In genomic region chr7:4646806-4647205, GRCm38 (mm10) we compare ENCODE assay signal across 21 mouse cellular contexts. TPM values are rescaled to one million over a fixed set of nuclear protein-coding genes. Genes with fewer than 3 reads are reported as not detected.
A peak's percentile ranks its signal among the peaks of the same experiment; 100 is the strongest.
DNase-seq lines count a peak whose midpoint lies in the region; ATAC-seq and TF ChIP-seq lines count a peak whose summit lies in the region.
"Had no signal": no experiment of that assay in that cellular context is flagged by ENCODE, and none has a peak within 500 bp of the region (broad histone marks: within the 10 kb centered on the region; RNA-seq: fewer than 3 reads in every experiment).

No protein-coding gene starts in this region.

- H3K9ac ChIP-seq in heart, postnatal 0 days (replicated peaks; ENCODE audit: low read depth, low read length), result no peak overlapping the region
- H3K9ac ChIP-seq in liver, embryonic 15.5 days, result no peak overlapping the region
- H3K9ac ChIP-seq: forebrain, embryonic 12.5 days; stomach, embryonic 15.5 days had no signal

- H3K27ac ChIP-seq in heart, postnatal 0 days (ENCODE audit: low read depth), result peak overlapping the region; percentile 51
- 0 out of 2 replicates have a peak overlapping the region, but pooled peaks have one; percentile 34 for H3K27ac ChIP-seq in liver, embryonic 15.5 days (replicated peaks)
- H3K27ac ChIP-seq: forebrain, embryonic 12.5 days; hindbrain, postnatal 0 days; midbrain, embryonic 13.5 days; stomach, embryonic 15.5 days had no signal

- no peaks in the 10 kb centered on the region for H3K27me3 ChIP-seq in heart, postnatal 0 days (ENCODE audit: control insufficient read depth, insufficient read depth, low read length)
- H3K27me3 ChIP-seq in liver, embryonic 15.5 days, result no peaks in the 10 kb centered on the region
- H3K27me3 ChIP-seq: forebrain, embryonic 12.5 days; midbrain, embryonic 13.5 days; stomach, embryonic 15.5 days had no signal

- intact Hi-C loops in heart, postnatal 25 days (cut with DNase I), result no loop called here

- 88% methylated on average over 3 of the region's 3 CpGs for WGBS in heart, postnatal 0 days
- 75% methylated on average over 3 of the region's 3 CpGs for WGBS in liver, embryonic 15.5 days (ENCODE audit: insufficient replicate concordance)

- H3K4me1 ChIP-seq in heart, postnatal 0 days (ENCODE audit: control insufficient read depth, insufficient read depth), result peaks cover 9% of the 10 kb centered on the region; the same call in 1 of the 2 replicates
- peaks cover 49% of the 10 kb centered on the region for H3K4me1 ChIP-seq in liver, embryonic 15.5 days (replicated peaks)
- H3K4me1 ChIP-seq: forebrain, embryonic 12.5 days; stomach, embryonic 15.5 days had no signal

- no peak overlapping the region for H3K4me2 ChIP-seq in heart, postnatal 0 days (ENCODE audit: low read depth, low read length)
- no peak overlapping the region for H3K4me2 ChIP-seq in liver, embryonic 15.5 days
- H3K4me2 ChIP-seq: forebrain, embryonic 12.5 days; midbrain, embryonic 13.5 days; stomach, embryonic 15.5 days had no signal

- DNase-seq in heart, postnatal 0 days (ENCODE audit: low spot score), result no peak
- no peak for DNase-seq in heart, postnatal 25 days (ENCODE audit: low spot score)
- DNase-seq in thymus, postnatal 4 days, result peak; percentile 9
- no peak for DNase-seq in thymus, postnatal 14 days
- no peak for DNase-seq in testis, postnatal 14 days (ENCODE audit: low spot score)
- DNase-seq in spleen, postnatal 4 days (ENCODE audit: low spot score in 2 of 2), result no peak
- DNase-seq: cerebellum, adult 9-11 months; gastrocnemius, postnatal 25 days; kidney, adult 8-10 months; kidney, postnatal 36 days; layer of hippocampus, adult 9-11 months had no signal

- no peak for ATAC-seq in heart, postnatal 0 days (ENCODE audit: insufficient read depth, low read depth)
- ATAC-seq in liver, embryonic 15.5 days (ENCODE audit: insufficient read depth), result peak; percentile 35
- ATAC-seq: hindbrain, postnatal 0 days; midbrain, embryonic 13.5 days had no signal

- H3K36me3 ChIP-seq in heart, postnatal 0 days (replicated peaks; ENCODE audit: control insufficient read depth, insufficient read depth, low read length), result peaks cover 52% of the 10 kb centered on the region
- H3K36me3 ChIP-seq in liver, embryonic 15.5 days (replicated peaks), result peaks cover 67% of the 10 kb centered on the region

- no peak for TF ChIP-seq CTCF in heart, postnatal 0 days (IDR thresholded peaks at IDR 0.05; ENCODE audit: low read depth)

- H3K4me3 ChIP-seq in heart, postnatal 0 days (ENCODE audit: low read depth, low read length), result no peak overlapping the region
- no peak overlapping the region for H3K4me3 ChIP-seq in liver, embryonic 15.5 days (replicated peaks)
- H3K4me3 ChIP-seq: forebrain, embryonic 12.5 days; midbrain, embryonic 13.5 days; stomach, embryonic 15.5 days had no signal

- H3K9me3 ChIP-seq in heart, postnatal 0 days (replicated peaks; ENCODE audit: control insufficient read depth, low read length), result no peaks in the 10 kb centered on the region
- no peaks in the 10 kb centered on the region for H3K9me3 ChIP-seq in liver, embryonic 15.5 days (replicated peaks)
- H3K9me3 ChIP-seq: forebrain, embryonic 12.5 days; midbrain, embryonic 13.5 days; stomach, embryonic 15.5 days had no signal

- TF ChIP-seq EP300 in heart, postnatal 0 days (IDR thresholded peaks at IDR 0.05; ENCODE audit: low read depth), result no peak

RNA-seq across cellular contexts. Expression of gene Ppp6r1, which starts 12.0 kb away (rescaled TPM):
- 101 and 146 TPM in 2 replicates for total RNA-seq in heart, postnatal 0 days (2014; rRNA removed; ENCODE audit: low replicate concordance)
- 4.9 and 5.7 TPM in 2 replicates for polyA plus RNA-seq in heart, postnatal 0 days (2015; fragmentation: Nextera tagmentation; extraction: Ambion mirVana)
- 10 to 100 TPM; 74.9 to 76.3 TPM for total RNA-seq in heart, postnatal 25 days (2021)
- 6.5 and 8.1 TPM in 2 replicates for polyA plus RNA-seq in liver, embryonic 15.5 days (2015; fragmentation: Nextera tagmentation; extraction: Ambion mirVana)

RNA-seq across cellular contexts. Expression of gene Tmem86b, which starts 15.6 kb away (rescaled TPM):
- 4.8 and 11.5 TPM in 2 replicates for total RNA-seq in heart, postnatal 0 days (2014; rRNA removed; ENCODE audit: low replicate concordance)
- polyA plus RNA-seq in heart, postnatal 0 days (2015; fragmentation: Nextera tagmentation; extraction: Ambion mirVana), result 0.33 and 0.82 TPM in 2 replicates
- 1 to 10 TPM; 4.9 to 6.4 TPM for total RNA-seq in heart, postnatal 25 days (2021)
- 34.4 and 39.1 TPM in 2 replicates for polyA plus RNA-seq in liver, embryonic 15.5 days (2015; fragmentation: Nextera tagmentation; extraction: Ambion mirVana)

RNA-seq across cellular contexts. Expression of gene Hspbp1, which starts 38.1 kb away (rescaled TPM):
- 138 and 156 TPM in 2 replicates for total RNA-seq in heart, postnatal 0 days (2014; rRNA removed; ENCODE audit: low replicate concordance)
- polyA plus RNA-seq in heart, postnatal 0 days (2015; fragmentation: Nextera tagmentation; extraction: Ambion mirVana), result 69.8 and 72.9 TPM in 2 replicates
- 10 to 100 TPM; 32.1 to 33.3 TPM for total RNA-seq in heart, postnatal 25 days (2021)
- 54.4 and 58.1 TPM in 2 replicates for polyA plus RNA-seq in liver, embryonic 15.5 days (2015; fragmentation: Nextera tagmentation; extraction: Ambion mirVana)

RNA-seq across cellular contexts. Expression of gene Ptprh, which starts 43.0 kb away (rescaled TPM):
- total RNA-seq in heart, postnatal 0 days (2014; rRNA removed; ENCODE audit: low replicate concordance), result not detected in 2 replicates
- not detected in 2 replicates for polyA plus RNA-seq in heart, postnatal 0 days (2015; fragmentation: Nextera tagmentation; extraction: Ambion mirVana)
- total RNA-seq in heart, postnatal 25 days (2021), result not detected
- not detected in 2 replicates for polyA plus RNA-seq in liver, embryonic 15.5 days (2015; fragmentation: Nextera tagmentation; extraction: Ambion mirVana)
- total RNA-seq: gastrocnemius, postnatal 25 days; heart, postnatal 4 days; MEL; neutrophil, adult 5-6 weeks had no signal
- polyA plus RNA-seq: CD4-positive, CD25-positive, alpha-beta regulatory T cell, adult 4 months; embryonic facial prominence, embryonic 14.5 days; forebrain, embryonic 12.5 days had no signal

RNA-seq across cellular contexts. Expression of gene Brsk1, which starts 43.6 kb away (rescaled TPM):
- total RNA-seq in heart, postnatal 0 days (2014; rRNA removed; ENCODE audit: low replicate concordance), result 7.1 and 10.9 TPM in 2 replicates
- polyA plus RNA-seq in heart, postnatal 0 days (2015; fragmentation: Nextera tagmentation; extraction: Ambion mirVana), result 0.22 and 0.36 TPM in 2 replicates
- total RNA-seq in heart, postnatal 25 days (2021), result 1 to 10 TPM; 1.1 to 1.3 TPM
- 0.03 and 0.12 TPM in 2 replicates for polyA plus RNA-seq in liver, embryonic 15.5 days (2015; fragmentation: Nextera tagmentation; extraction: Ambion mirVana)
- total RNA-seq: MEL; neutrophil, adult 5-6 weeks had no signal
- polyA plus RNA-seq: CD4-positive, CD25-positive, alpha-beta regulatory T cell, adult 4 months had no signal
